Mouse (Mus musculus): Measurements from ENCODE around the gene Egfl6. TPM values are rescaled to one million over a fixed set of nuclear protein-coding genes. Genes with fewer than 3 reads are reported as not detected.

Egfl6 gene
- polyA plus RNA-seq, 1 experiment, result 0.09 TPM

DNA sequence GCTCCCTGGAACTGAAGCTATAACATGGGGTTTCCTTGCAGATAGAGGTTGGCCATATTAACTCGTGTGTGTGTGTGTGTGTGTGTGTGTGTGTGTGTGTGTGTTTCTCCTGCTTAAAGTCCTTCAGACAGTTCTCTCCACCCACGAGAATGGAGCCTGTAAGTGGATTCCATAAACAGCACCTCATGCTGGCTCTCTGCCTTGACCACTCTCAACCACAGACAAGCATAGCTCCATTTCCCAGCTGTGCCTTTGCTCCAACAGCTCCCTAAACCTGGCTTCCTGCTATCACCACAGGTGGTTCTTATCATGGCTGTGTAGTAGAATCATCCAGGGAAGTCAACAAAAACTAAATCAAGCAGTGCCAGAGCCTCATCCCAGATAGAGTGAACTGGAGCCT, 81.1 kb downstream of the Egfl6 start:
- no peak for TF ChIP-seq POLR2A (IDR thresholded peaks at IDR 0.05; ENCODE audit: low read depth, low read length)
- TF ChIP-seq CTCF (IDR thresholded peaks at IDR 0.05; ENCODE audit: extremely low read depth, insufficient read length, insufficient replicate concordance, low read depth, low read length), result no peak
- Histone ChIP-seq H3K4me1 (ENCODE audit: control insufficient read depth, insufficient read depth, insufficient read length, low read length) (no peaks in the 10 kb centered on the region), H3K36me3 (ENCODE audit: control insufficient read depth, insufficient read depth, low read length) (0 out of 2 replicates have a peak, but pooled peaks cover 11% of the 10 kb centered on the region), H3K27me3 (ENCODE audit: control insufficient read depth, insufficient read depth, low read length) (no peaks in the 10 kb centered on the region), H3K4me3 (ENCODE audit: low read depth, low read length) (no peak overlapping the region), H3K27ac (ENCODE audit: insufficient read depth, low read depth, low read length) (no peak overlapping the region)
- WGBS, result 42% methylated on average over 2 of the region's 2 CpGs

GRCm38 (mm10) chrX:166499496-166500190, 85.9 kb downstream of the Egfl6 start:
- H3K4me1 ChIP-seq (ENCODE audit: control insufficient read depth, insufficient read depth, insufficient read length, low read length), result no peaks in the 10 kb centered on the region
- 78% methylated on average over 1 of the region's 1 CpGs for WGBS
- no peak for TF ChIP-seq POLR2A (IDR thresholded peaks at IDR 0.05; ENCODE audit: low read depth, low read length)
- TF ChIP-seq CTCF (IDR thresholded peaks at IDR 0.05; ENCODE audit: extremely low read depth, insufficient read length, insufficient replicate concordance, low read depth, low read length), result no peak
- H3K4me3 ChIP-seq (ENCODE audit: low read depth, low read length), result no peak overlapping the region
- 0 out of 2 replicates have a peak, but pooled peaks cover 10% of the 10 kb centered on the region for H3K36me3 ChIP-seq (ENCODE audit: control insufficient read depth, insufficient read depth, low read length)
- H3K27ac ChIP-seq (ENCODE audit: insufficient read depth, low read depth, low read length), result no peak overlapping the region
- no peaks in the 10 kb centered on the region for H3K27me3 ChIP-seq (ENCODE audit: control insufficient read depth, insufficient read depth, low read length)

DNA sequence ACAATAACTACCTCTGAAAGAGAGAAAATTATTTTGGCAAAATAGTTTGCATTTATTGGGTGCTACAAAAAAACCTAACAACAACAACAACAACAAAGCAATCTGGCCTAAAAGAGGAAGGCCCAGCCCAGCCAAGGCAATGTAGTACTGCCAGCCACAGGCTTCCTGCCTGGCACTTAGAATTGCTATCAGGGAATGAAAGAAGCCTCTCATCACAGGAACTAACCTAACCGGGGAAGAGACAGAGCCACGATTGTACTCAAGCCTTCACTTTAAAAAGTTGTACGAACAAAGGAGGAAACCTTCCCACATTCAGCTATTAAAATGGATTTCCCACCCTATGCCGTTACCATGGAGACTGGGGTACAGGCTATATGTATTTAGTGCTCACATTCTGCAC, 87.7 kb downstream of the Egfl6 start:
- TF ChIP-seq POLR2A (IDR thresholded peaks at IDR 0.05; ENCODE audit: low read depth, low read length) (no peak), CTCF (IDR thresholded peaks at IDR 0.05; ENCODE audit: extremely low read depth, insufficient read length, insufficient replicate concordance, low read depth, low read length) (no peak)
- H3K36me3 ChIP-seq (ENCODE audit: control insufficient read depth, insufficient read depth, low read length), result 0 out of 2 replicates have a peak, but pooled peaks cover 5% of the 10 kb centered on the region
- no peaks in the 10 kb centered on the region for H3K4me1 ChIP-seq (ENCODE audit: control insufficient read depth, insufficient read depth, insufficient read length, low read length)
- H3K27me3 ChIP-seq (ENCODE audit: control insufficient read depth, insufficient read depth, low read length), result no peaks in the 10 kb centered on the region
- 79% methylated on average over 4 of the region's 4 CpGs for WGBS
- H3K4me3 ChIP-seq (ENCODE audit: low read depth, low read length), result no peak overlapping the region
- no peak overlapping the region for H3K27ac ChIP-seq (ENCODE audit: insufficient read depth, low read depth, low read length)

DNA sequence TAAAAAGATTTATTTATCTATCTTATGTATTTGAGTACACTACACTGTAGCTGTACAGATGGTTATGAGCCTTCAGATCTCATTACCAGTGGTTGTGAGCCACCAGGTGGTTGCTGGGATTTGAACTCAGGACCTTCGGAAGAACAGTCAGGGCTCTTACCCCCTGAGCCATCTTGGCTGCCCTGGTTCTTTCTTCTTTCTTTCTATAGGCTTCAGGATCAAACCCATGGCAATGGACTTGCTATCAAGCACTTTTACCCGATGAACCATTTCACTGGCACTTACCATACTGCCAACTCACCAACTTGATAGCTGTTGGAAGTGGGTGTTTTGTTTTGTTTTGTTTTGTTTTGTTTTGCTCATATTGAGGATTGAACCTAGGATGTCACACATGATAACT, 90.5 kb downstream of the Egfl6 start:
- Histone ChIP-seq H3K27ac (ENCODE audit: insufficient read depth, low read depth, low read length) (no peak overlapping the region), H3K4me3 (ENCODE audit: low read depth, low read length) (no peak overlapping the region), H3K27me3 (ENCODE audit: control insufficient read depth, insufficient read depth, low read length) (no peaks in the 10 kb centered on the region), H3K4me1 (ENCODE audit: control insufficient read depth, insufficient read depth, insufficient read length, low read length) (no peaks in the 10 kb centered on the region), H3K36me3 (ENCODE audit: control insufficient read depth, insufficient read depth, low read length) (no peaks in the 10 kb centered on the region)
- TF ChIP-seq CTCF (IDR thresholded peaks at IDR 0.05; ENCODE audit: extremely low read depth, insufficient read length, insufficient replicate concordance, low read depth, low read length) (no peak), POLR2A (IDR thresholded peaks at IDR 0.05; ENCODE audit: low read depth, low read length) (no peak)
- 95% methylated on average over 2 of the region's 2 CpGs for WGBS

- 6% methylated on average over 41 of the region's 41 CpGs for WGBS
- H3K4me3 ChIP-seq (ENCODE audit: low read depth, low read length), result peak within 1 kb of the TSS; percentile 98
- TF ChIP-seq POLR2A (IDR thresholded peaks at IDR 0.05; ENCODE audit: low read depth, low read length), result peak; percentile 32; the same call in 1 of the 2 replicates
- TF ChIP-seq CTCF (IDR thresholded peaks at IDR 0.05; ENCODE audit: extremely low read depth, insufficient read length, insufficient replicate concordance, low read depth, low read length), result no peak
- H3K27me3 ChIP-seq (ENCODE audit: control insufficient read depth, insufficient read depth, low read length), result no peaks in the 10 kb centered on the region
- peaks cover 4% of the 10 kb centered on the region; the same call in 1 of the 2 replicates for H3K4me1 ChIP-seq (ENCODE audit: control insufficient read depth, insufficient read depth, insufficient read length, low read length)
- peaks cover 3% of the 10 kb centered on the region; the same call in 1 of the 2 replicates for H3K36me3 ChIP-seq (ENCODE audit: control insufficient read depth, insufficient read depth, low read length)
- peak within 1 kb of the TSS; percentile 92 for H3K27ac ChIP-seq (ENCODE audit: insufficient read depth, low read depth, low read length)
These were observed 106.0 kb downstream of the Egfl6 start, which contains the start of gene Rab9 for GRCm38 (mm10) chrX:166479365-166479983. TSS of gene Rab9 (minus strand) at chrX:166479867.

DNA sequence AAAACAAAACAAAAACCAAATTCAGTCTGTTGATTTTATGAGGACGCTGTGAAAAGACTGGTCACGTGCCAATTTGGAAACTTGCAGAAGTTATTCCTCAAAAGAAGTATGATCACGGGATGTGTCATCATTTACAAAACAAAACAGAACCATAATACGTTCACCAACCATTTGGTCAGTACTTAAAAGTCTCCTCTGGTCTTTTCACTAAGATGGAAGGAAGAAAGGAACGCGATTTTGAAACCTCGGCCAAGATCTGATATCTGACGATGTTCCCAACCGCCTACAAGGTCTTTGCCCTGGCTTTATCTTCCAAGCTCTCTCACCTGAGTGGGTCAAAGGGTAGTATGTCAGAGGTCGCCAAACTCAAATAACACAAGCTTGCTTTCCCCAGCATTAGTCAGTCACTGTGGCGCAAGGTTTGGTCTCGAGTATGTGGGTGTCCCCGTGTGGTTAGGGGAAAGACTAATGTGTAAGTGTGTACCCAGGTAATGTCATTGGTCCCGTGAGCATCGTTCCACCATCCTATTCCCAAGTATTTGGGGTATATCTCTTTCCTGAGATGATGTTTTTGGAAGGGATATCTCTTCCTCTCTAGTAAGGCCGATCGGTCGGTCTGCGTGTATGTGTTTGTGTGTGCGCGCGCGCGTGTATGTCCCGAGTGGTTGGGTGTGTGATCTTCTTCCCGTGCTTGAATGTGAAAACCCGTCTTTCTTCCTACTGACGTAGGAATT, 106.7 kb downstream of the Egfl6 start:
- H3K4me3 ChIP-seq (ENCODE audit: low read depth, low read length), result peak overlapping the region; percentile 98
- TF ChIP-seq CTCF (IDR thresholded peaks at IDR 0.05; ENCODE audit: extremely low read depth, insufficient read length, insufficient replicate concordance, low read depth, low read length), result no peak
- TF ChIP-seq POLR2A (IDR thresholded peaks at IDR 0.05; ENCODE audit: low read depth, low read length), result no peak
- H3K27me3 ChIP-seq (ENCODE audit: control insufficient read depth, insufficient read depth, low read length), result no peaks in the 10 kb centered on the region
- peaks cover 3% of the 10 kb centered on the region; the same call in 1 of the 2 replicates for H3K36me3 ChIP-seq (ENCODE audit: control insufficient read depth, insufficient read depth, low read length)
- WGBS, result 19% methylated on average over 28 of the region's 28 CpGs
- peaks cover 6% of the 10 kb centered on the region; the same call in 1 of the 2 replicates for H3K4me1 ChIP-seq (ENCODE audit: control insufficient read depth, insufficient read depth, insufficient read length, low read length)
- H3K27ac ChIP-seq (ENCODE audit: insufficient read depth, low read depth, low read length), result peak overlapping the region; percentile 92

Data from small intestine, adult 2 months (tissue).